Mouse (Mus musculus) CD4-positive, CD25-positive, alpha-beta regulatory T cell, adult 4 months (primary cell): ENCODE measurements around the gene Eed. TPM values are rescaled to one million over a fixed set of nuclear protein-coding genes. Genes with fewer than 3 reads are reported as not detected.

Experiments used
- ATAC-seq: one replicate; pipeline ENCODE4 v1.8.0; 2017
- polyA plus RNA-seq, 2 experiments: library from polyadenylated mRNA; unstranded; fragments of 100-300 nt; shearing (Covaris generic); gene quantifications; one replicate each; pipeline ENCODE4 v1.2.1; 2017

Eed gene
- polyA plus RNA-seq, 2 experiments from 2014 or later, result 57.3 to 62.9 TPM

DNA sequence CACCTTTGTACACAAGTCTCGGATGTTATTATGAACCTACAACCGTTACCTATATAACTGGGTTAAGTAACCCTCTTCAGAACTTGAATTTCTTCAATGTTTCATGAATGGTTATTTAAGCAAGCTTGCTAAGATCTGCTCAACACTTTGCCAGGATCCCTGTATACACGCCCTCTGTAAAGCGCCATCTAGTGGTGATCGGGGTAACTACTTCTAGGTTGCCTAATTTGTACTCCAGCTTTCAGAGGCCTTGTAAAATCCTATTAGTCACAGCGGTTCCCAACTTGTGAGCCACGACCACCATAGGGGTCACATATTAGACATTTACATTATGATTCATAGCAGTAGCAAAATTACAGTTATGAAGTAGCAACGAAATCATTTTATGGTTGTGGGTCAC is 72.8 kb downstream of the Eed start:
- peak; percentile 82 for ATAC-seq

Other genes starting within 250 kb of the Eed start
- gene Ccdc81, start 77.4 kb downstream of the Eed start, polyA plus RNA-seq, result not detected
- gene Hikeshi, start 39.8 kb downstream of the Eed start, polyA plus RNA-seq, result 10 to 100 TPM; 72.1 to 83.5 TPM
- gene Picalm, start 149.2 kb upstream of the Eed start, polyA plus RNA-seq, result 10 to 100 TPM; 49.0 to 71.7 TPM